Mouse (Mus musculus): ENCODE results near the gene Fars2.

Gene Fars2

DNA sequence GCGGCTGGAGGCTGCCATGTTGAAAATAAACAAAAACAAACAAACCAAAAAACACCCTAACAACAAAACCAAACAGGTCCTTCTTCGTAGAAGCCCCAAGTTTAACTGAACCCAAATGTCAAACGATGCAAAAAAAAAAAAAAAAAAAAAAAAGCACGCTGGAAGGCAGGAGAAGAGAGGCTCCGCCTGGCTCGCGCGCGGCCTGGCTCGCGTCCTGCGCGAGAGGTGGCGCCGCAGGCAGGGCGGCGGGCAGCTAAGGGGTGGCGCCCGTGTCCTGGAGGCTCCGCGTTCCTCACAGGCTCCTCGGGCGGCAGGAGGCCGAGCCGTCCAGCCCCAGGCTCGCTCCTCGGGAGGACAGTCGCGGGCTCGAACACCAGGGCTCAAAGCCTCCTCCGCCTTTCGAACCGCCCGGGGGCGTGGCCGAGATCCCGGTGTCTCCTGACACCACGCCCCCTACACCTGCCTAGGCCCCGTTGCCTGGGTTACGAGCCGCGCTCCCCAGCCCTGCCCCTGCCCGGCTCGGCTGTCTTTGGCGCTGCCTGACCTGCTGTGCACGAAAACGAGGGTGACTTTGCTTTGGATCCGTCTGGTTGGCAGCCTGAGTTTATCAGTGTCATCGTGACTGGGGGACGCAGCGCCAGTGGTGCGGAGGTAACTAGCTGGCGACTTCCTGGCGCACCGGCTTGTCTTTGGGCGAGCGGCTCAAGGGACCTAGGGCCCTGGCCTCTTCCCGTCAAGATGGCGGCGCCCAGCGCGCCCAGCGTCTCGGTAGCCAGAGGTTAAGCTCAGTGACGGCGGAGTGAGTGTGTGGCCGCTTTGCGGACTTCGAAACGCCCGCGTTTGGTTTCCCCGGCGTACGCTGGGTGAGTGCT is at the start of gene Fars2, which contains the start of gene Lyrm4:
Fars2 (plus strand) TSS at position 270 of the 872 bp plus-strand sequence.
Lyrm4 (minus strand) TSS at position 384 of the 872 bp plus-strand sequence.
- peak; percentile 96 for DNase-seq (ENCODE audit: low spot score in 2 of 2)

DNA sequence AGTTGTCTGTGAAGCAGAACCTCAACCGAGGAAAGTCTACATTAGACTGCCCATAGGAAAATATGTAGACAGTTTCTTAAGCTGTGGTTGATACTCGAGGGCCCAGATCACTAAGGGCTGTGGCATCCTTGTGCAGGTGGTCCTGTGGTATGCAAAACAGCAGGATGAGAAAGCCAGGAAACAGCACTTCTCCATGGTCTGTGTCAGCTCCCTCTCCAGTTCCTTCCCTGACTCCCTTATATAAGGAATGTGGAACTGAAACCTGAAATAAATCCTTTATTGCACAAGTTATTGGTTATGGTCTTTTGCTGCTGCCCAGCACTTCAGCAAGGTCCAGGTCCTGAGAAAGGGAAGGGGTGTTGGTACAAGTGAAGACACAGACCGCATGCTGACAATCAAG is 42.7 kb upstream of the Fars2 start:
- DNase-seq (ENCODE audit: low spot score in 2 of 2) = no peak

DNA sequence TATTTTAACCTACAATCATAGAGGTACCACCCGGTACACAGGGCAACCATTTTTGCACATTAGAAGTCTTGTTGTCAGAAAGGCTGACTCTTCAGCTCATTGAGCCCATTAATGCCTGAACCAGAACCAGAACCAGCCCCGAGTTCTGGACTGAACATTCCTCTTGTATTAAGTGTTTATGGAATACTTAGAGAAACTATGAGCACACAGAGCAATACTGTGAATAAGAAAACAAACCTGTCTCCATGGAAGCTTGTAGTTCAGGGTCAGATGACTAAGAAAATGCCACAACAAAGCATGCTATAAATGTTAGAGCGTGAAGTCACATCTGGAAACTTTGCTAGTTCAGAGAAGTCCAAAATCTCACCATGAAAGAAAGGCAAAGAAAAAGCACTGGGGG is 35.6 kb upstream of the Fars2 start:
- no peak for DNase-seq (ENCODE audit: low spot score in 2 of 2)

DNA sequence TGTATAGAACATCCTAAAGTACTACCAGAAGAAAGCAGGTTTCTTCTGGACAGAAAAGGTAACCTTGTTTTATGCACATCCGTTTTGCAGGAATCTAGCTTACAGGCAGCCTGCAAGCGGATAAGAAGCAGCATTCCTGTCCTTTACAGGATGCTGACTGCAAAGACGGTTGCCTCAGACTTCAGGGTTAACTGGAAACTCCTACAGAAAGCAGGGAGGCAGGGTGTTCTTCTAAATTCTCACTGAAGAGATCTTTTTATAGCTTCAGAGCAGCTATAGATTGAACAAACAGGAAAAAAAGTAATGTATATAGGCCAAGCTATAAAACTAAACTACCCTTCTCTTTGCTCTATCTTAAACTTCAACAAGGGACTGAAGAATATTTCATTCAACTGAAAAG is 32.5 kb upstream of the Fars2 start:
- DNase-seq (ENCODE audit: low spot score in 2 of 2) = no peak

DNA sequence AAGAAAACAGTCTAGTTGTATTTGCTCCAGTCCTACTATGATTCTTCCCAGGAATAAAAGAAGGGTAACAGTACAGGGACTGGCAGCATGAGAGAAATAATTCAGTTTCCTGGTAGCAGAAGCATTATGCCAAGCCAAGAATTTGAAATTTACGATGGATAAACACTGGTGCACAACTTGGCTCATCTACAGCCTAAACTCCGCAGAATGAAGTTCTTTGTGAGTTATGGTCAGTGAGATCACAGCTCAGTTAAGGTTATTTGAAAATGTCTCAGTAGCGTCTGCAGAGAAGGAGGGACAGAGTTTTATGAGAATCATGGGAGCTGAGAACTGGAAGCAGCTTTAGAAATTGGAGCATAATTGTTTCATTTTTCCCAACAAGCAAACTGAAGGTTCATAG is 31.2 kb upstream of the Fars2 start:
- DNase-seq (ENCODE audit: low spot score in 2 of 2) = no peak

DNA sequence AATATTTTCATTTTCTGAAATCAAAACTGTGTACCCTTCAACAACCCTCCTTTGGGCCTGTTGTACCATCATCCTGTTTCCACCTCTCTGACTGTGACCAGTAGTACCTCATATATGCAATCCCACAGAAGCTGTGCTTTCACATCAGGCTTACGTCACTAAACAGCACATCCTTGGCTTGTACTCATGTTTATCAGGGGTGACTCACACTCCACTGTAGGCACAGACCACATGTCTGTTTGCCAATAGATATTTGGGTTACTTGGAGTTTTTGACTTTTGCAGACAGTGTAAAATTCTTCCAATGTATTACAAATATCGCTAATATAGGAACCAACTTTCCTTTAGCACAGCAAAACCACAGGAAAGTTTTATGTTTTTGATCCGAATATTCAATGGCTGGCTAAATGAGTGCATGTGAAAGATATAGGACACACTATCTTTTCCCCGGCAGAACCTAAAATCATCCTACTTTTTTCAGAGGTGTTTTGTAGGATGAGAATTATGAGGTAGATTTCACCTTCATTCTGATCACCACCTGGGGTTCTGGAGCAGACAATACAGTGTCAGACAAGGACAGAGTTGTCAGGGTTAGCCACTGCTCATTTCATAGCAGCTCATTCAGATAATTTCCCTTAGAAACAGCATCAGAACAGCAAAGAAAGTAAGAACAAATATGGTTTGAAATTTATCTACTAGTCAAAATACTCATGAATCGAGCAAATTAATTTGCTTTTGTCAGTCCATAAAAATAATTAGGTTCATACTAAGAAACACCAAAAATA is 30.4 kb upstream of the Fars2 start:
- no peak for DNase-seq (ENCODE audit: low spot score in 2 of 2)

DNA sequence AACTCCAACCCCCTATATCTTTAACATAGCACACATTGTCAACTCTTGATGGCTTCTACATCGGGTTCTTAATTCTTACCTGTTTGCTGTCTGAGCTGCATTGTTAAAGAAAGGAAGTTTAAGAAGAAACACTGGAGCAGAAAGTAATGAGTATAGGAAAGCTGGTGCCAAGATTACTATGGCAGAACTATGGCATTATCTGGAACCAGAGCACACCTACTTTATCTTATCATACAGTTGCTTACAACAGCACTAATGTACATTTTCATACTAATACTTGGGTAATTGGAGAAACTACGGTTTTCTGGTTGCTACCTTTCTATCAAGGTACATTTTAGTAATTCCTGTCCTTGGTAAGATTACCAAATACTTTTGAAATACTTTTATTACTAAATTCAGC is 29.8 kb upstream of the Fars2 start:
- no peak for DNase-seq (ENCODE audit: low spot score in 2 of 2)

DNA sequence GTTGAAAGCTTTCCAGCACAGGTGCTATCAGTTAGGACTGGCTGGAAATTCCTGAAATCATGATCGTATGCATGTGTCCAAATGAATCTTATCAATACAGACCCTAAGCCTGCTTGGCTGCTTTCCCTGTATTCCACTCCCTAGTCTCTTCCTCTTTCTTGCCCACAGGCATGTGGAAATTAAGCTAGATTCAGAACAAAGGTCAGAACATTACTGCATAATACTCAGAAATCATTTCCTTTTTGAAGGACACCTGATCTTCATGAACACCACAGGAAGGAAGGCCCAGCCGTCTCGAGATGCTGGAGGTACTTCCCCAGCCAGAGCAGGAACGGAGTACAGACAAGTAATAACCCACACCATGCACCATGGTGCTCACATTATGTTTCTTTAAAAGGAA is 29.0 kb upstream of the Fars2 start:
- DNase-seq (ENCODE audit: low spot score in 2 of 2) = no peak

DNA sequence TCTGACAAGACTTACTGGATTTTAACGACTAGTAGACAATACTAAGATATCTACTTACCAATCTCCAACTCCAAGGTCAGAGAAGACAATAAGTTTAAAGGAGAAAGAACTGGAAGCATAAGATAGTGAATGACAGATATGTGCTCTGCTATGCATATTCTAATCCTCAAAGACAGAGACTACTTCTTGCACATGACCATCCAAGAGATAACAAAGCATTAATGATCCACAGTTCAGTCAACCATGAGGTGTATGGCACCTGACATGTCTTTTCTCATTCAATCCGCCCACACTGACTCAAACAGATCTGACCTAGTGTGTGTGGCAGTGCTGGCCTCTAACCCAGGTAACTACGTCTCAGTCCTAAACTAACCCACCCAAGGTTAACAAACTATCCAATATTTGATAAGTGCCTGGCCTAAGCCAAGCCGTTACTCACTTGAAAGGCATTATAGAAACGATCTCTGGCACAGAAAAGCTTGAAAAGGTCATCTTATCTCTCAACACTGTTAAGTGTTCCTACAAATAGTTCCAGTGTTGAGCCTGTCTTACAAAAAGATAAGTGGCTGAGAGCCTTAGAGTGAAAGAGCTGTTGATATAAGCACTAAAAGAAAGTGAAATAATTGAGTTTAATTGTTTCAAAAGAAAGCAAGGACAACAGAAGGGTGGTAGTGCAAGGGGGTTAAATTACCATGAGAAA is 20.4 kb upstream of the Fars2 start:
- no peak for DNase-seq (ENCODE audit: low spot score in 2 of 2)

DNA sequence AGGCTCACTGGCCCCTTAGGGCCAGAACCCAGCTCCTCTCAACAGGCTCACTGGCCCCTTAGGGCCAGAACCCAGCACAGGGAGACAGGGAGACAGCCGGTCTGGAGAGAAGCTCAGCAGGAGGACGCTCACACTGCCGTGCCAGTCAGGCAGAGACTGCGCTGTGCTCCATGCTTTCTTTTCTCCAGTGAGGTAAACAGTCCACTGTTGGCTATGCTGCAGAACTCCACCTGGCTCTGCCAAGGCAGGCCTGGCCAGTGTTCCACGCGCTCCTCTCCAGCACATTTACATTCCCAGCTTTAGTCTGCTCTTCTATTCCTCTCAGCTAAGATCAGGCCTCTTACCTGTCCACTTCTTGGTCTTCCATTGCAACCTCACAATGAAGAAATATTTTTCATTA is 11.6 kb upstream of the Fars2 start:
- DNase-seq (ENCODE audit: low spot score in 2 of 2) = no peak

DNA sequence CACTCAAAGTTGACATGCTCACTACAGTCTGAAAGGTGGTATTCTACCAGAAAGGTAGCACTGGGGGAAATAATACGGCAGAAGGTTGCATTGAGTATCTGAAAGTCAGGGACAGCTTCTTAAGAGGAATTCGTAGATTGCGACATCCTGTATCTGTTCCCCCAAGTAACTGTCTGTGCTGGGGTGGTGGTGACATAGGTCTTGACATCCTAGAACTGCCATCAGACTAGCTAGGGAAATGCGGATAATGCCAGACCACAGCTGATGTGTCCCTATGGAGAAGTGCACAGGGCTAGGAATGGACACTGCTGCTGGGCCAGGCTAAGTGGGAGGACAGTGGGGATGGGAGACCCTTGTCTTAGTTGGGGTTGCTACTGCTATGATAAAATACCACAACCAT is 8.7 kb upstream of the Fars2 start:
- DNase-seq (ENCODE audit: low spot score in 2 of 2) = no peak

DNA sequence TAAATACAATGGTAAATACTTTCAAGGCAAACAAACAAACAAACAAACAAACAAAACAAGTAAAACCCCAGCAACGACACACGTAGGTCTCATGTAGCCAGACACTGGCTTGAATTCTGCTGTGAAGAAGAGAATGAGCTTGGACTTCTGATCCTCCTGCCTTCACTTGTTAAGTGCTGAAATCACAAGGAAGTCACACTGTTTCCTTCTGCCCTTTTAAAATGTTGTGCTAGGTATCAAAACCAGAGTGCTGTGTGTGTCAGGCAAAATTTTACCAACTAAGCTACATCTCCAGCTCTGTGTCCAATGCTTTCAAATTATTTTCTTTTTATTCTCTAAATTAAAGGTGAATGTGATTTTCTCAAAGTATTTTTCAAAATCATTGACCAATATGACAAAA is 5.9 kb upstream of the Fars2 start:
- no peak for DNase-seq (ENCODE audit: low spot score in 2 of 2)

DNA sequence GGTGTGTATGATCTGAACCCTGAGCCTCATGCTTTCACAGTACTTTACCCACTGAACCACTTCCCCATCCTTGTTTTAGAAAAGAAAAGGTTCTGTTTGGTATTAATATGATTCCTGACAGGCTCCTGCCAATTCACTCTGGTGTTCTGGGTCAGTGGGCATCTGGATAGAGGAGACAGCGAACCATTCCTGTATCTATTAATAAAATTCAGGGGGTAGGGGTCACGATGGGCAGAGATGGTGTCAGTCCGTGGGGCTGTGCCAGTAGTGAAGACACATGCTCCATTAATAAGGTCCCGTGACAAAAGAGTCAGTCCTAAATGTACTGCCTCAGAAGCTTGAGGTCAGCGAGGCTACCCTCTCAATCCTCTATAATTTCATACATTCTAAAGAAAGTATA is 4.0 kb upstream of the Fars2 start:
- DNase-seq (ENCODE audit: low spot score in 2 of 2) = no peak

DNA sequence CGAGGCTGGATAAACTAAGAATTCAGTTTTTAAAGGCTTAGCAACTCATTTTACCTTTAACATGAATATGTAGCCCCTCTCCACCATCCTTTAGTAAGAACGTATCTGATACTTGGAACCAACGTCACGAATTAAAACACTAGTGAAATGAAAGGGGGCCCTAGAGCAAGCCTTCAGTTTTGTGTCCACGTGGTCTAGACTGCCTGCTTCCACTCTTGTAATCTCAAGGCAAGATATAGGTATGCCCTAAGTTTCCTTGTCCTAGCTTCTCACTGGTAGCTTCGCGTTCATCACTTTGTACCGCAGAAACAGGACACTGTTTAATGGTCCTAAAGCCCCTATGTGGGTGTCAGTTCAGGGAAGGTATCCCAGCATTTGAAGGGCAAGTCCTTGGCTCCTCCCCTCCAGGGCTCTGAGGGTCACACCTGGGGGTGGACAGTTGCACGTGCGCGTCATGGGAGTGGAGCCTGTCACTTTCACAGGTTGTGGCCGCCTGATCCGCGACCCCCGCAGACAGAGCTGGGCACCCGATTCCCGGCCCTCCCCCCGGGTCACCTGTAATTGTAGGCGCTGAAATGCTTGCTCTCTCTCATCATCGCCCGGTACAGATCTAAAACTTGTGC is 581 bp upstream of the Fars2 start:
- DNase-seq (ENCODE audit: low spot score in 2 of 2) = peak; percentile 46 to 57

DNA sequence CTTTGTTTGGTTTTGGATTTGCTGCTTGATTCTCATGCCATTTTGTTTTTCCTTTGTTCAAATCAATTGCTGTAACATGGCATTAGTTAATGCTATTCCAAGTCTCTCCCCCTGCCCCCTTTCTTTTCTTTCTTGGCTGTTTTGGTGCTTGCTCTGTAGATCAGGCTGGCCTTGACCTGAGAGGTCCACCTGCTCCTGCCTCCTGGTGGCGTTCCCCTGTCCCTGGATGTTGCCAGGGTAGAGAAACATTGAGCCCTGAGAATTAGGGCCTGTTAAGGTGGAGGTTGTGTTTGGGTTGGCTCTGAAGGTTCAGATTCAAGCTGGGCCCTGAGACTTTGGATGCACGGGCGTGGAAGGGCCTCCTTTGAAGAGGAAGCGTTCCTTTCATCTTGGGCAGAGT is 2.5 kb downstream of the Fars2 start:
- DNase-seq (ENCODE audit: low spot score in 2 of 2) = no peak

DNA sequence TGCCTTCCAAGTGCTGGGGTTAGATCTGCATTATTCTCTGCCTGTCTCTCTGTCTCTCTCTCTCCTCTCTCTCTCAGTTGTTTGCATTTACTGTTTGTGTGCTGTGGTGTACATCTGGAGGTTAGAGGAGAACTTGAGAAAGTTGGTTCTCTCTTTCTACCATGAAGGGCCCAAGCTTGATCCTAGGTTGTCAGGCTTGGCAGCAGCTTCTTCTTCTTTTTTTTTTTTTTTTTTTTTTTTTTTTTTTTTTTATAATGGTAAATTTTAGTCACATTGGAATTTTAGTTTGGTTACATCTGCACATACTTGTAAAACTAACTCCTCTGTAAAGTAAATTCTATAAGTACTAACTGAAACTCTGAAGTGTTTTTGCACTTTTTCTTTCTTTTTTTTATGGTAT is 3.4 kb downstream of the Fars2 start:
- DNase-seq (ENCODE audit: low spot score in 2 of 2) = no peak

DNA sequence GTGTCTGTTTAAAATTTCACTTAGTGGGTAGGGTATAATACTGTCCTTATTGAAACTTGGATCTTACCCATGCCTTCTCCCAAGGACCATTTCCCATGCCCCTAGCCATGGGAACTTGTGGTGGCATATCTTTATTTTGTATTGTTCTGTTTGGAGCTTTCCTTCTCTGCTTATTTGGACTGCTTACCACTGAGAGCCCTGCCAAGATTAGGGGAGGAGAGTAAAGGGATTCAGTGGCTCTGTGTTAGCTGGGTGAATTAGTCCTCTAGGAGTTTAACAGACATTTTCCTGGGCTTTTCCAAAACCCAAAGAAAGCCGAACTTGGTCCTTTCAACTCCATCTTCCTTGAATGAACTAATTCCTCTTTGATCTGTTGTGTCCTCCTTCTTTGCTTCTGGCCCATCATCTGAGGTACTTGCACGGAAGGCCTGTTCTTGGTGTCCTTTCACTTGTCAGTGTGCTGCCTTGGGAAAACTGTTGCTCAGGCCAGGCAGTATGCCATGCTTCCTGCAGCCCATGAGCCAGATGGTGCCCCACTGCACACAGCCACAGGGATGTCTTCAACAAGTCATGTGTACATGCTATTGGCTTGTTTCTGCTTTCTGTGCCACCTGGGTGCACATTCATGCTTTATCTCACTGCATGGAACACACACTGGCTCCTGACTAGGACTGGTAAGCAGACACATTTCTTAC is 12.3 kb downstream of the Fars2 start:
- DNase-seq (ENCODE audit: low spot score in 2 of 2) = peak; percentile 67 to 79

DNA sequence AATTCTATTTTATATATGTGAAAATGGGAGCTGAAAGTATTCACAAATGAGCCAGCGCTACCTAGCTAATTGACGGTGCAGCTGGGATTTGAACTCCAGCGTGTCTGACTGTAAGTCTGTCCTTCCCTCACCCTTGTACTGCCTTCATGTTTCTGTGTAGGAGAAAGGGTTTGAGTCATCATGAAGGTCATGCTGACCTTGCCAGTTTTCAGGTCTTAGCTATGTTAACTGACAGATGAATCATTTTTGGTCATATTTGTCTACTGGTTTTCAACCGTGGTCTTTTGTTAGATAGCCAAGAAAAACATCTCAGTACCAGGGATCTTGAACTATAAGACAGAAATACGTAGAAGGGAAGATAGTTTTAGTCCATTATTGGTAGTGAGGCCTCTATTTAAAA is 14.2 kb downstream of the Fars2 start:
- no peak for DNase-seq (ENCODE audit: low spot score in 2 of 2)

DNA sequence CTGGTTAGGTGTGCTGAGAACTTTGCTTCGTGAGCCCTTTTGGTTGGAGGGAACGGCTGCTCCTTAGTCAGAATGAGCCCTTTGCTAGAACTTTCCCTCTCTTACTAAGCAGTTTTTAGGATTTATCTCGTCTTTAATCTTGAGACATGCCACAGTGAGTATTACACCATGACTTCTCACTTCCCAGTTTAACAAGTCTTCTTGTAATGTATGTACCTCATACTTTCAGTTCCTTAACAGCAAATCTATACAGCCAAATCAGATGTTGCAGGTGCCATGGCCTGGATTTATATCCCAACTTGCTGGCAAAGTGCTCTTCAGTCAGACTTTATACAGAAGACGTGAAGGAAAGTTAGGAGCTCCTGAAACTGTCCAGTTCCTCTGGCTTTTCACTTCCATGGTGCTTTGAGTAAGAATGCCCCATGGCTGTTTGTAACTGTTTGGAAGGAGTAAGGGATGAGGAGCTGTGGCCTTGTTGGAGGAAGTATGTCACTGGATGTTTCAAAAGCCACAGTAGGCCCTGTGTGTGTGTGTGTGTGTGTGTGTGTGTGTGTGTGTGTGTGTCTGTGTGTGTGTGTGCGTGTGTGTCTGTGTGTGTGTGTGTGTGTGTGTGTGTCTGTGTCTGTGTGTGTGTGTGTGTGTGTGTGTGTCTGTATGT is 14.9 kb downstream of the Fars2 start:
- DNase-seq (ENCODE audit: low spot score in 2 of 2) = no peak

DNA sequence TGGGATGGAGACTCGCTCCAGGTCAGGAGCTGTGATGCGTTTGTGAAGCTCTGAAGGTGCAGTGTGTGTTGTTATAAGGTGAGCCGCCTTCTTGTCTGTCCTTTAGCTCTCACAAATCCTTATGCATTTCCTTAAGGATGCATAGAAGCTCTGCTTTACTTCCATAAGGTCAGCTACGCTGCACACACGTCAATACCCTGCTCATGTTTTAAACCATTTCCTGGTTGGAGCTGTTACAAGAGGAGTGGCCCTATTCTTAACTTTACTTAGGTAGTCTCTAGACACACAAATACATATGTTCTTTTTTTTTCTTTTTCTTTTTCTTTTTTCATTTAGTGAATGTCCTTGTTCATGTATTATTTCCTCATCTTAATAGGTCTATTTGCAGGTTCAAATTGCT is 22.5 kb downstream of the Fars2 start:
- no peak for DNase-seq (ENCODE audit: low spot score in 2 of 2)

Measured in right cerebral cortex, postnatal 10 days (tissue).